Mouse (Mus musculus): Measurements from ENCODE around the gene Dao.

Dao gene

GRCm38 (mm10) chr5:113984025-113984740 lies 19.3 kb upstream of the Dao start:
- DNase-seq = no peak

- no peak for DNase-seq
These were observed 17.8 kb upstream of the Dao start for GRCm38 (mm10) chr5:113985737-113986136.

GRCm38 (mm10) chr5:113986182-113986961 lies 17.1 kb upstream of the Dao start:
- no peak for DNase-seq

- no peak for DNase-seq
These were observed 14.0 kb upstream of the Dao start for GRCm38 (mm10) chr5:113989437-113990024.

GRCm38 (mm10) chr5:113990593-113990992 lies 12.9 kb upstream of the Dao start:
- no peak for DNase-seq

DNA sequence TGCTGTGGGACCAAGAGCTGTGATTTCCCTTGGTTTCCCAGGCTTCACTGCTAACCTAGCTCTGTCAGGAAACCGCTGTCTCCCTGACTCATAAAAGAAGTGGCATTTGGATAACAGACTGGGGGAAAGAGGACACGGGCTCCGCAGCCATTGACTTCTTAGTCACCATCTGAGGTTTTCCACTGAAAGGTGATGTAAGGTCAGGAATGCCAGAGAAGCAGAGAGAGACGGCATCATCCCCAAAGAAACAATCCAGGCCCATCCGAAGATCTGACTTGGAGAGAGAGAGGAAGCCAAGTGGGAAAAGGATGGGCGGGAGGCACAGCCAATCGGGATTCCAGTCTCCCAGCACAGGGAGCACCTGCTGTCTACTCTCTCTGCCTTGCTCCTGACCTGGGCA lies 12.4 kb upstream of the Dao start:
- no peak for DNase-seq

DNA sequence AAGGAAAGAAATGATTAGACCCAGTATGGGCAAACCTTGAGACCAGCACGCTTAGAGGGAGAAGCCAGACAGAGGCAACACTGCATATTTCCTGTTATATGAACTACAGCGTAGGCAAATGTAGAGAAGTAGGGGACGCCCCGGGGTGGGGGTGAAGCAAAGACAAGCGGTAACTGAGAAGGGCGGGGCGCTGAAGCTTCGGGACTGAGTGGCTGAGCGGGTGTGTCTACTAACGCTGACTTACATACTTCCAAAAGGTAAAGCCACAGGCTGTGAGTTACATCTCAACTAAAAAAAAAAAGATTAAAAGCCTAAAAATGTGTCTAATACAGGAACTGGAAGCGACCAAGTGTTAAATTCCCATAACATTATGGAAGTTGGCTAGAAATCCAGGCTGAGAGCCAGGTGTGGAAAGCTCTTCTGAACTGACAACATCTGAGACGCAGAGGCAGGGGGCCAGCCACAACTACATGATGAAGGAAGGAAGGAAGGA lies 11.1 kb upstream of the Dao start:
- no peak for DNase-seq

DNA sequence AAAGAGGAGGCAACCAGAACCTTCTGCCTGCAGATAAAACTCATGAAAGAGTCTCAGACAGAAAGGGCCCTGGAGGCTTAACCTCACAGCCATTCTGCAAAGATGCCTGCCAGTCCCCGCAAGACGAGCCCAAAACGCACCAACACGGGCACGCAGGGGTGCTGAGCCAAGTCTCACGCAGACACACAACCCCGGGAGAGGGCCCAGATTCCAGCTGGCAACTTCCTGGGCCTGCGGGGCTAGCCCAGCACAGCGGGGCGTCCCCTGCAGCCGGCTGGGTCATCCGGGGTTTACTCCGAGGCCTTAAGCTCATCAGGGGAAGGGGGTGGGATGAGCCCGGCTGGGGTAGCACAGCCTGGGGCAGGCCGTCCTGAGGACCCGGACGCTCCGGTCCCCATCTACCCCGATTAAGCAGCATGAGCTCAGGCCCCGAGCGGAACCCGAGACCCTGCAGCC lies 10.4 kb upstream of the Dao start:
- DNase-seq = peak; percentile 65

GRCm38 (mm10) chr5:113993487-113994465 lies 9.7 kb upstream of the Dao start, which contains the start of gene Ssh1:
TSS of gene Ssh1 (minus strand) at chr5:113993894.
- DNase-seq = peak; percentile 89

GRCm38 (mm10) chr5:113996458-113996857 lies 7.0 kb upstream of the Dao start:
- DNase-seq = no peak

DNA sequence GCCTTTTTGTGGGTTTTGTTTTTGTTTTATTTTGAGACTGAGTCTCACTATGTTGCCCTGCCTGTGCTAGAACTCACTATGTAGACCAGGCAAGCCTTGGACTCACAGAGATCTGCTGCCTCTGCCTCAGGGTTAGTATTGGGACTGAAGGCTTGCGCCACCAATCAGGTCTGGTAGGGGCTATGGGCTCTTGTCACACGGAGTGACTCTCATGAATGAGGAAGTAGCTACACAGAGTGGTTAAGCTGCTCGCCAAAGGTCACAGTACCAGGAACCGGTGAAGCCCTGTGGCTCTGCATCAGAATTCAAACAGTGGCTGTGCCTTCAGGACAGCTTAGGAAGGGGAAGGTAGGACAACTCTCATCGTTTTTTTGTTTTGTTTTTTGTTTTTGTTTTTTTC lies 4.1 kb upstream of the Dao start:
- no peak for DNase-seq

GRCm38 (mm10) chr5:114004573-114004972 lies 1.1 kb downstream of the Dao start:
- no peak for DNase-seq

DNA sequence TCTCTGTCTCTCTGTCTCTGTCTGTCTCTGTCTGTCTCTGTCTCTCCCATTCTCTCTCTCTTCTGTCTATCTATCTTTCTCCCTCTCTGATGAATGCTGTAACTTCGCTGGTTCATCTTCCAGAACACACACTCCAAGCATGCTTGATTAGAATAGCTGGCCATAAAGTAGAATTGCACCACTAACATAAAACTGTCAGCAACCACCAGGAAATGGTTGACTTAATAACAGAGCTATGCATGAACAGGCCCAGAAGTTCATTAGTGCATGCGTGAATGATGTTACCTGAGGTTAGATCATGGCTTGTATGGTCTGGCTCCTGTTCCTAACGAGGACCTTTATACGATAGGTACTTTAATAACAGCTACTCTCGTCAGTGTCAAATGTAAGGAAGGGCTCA lies 1.6 kb downstream of the Dao start:
- DNase-seq = no peak

DNA sequence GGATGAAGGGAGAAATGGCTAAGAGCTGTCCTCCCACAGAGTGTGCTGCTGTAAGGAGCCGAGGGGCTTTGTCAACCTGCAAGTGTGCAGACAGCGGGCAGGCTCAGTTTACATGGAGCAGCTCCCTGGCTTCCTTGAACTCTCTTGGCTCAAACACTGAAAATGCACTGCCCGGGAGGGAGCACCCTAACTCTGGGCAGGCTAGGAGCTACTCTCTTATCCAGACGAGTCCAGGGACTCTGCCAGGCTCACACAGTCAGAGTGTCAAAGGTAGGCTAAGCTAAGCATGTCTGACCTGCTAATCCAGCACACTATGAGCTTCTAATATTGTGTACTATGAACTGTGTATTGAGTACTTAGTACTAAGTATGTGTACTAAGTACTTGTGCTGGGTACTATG lies 3.5 kb downstream of the Dao start:
- no peak for DNase-seq

DNA sequence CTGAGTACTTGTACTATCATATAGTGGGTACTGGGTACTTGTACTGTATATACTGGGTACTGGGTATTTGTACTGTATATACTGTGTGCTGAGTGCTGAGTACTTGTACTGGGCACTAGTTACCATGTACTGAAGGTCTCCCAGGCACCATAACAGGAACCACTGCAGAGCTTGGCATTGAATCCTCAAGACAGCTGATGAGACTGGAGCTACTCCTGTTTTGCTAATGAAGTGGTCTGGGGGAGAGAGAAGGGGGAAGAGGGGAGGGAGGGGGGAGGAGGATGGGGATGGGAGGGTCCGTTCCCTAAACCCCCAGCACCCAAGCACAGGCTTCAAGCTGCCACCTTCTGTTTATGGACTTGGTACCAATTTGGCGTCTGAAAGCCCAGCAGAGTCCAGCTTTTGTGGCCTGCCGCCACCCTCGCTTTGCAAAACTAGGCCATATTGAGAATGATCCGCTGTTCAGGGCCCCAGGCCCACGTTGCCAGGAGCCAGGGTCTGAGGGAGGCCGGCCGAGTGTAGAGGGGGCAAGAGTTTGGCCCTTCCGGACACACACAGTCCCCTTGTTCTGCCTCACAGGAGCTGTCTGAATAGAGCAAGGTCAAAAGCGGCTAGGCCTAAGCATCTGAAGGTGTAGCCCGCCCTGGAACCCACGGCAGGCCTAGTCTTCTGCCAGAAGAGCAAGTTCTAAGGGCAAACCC lies 4.4 kb downstream of the Dao start:
- no peak for DNase-seq

DNA sequence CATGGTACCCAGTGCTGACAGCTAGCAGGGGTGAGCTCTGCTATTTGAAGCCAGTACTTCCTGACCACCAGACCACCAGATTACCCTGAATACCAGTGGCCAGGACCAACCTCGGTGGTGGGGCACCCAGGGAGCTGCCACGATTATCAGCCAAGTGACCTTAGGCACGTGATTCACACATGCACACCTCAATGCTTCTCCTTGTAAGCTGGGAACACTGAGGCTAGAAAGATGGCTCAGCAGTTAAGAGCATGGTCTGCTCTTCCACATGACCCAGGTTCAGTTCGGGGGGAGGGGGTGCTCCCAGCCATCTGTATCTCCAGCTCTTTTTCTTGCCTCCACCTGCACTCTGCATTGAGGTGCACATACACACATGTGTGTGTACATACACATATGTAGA lies 5.5 kb downstream of the Dao start:
- DNase-seq = no peak

- DNase-seq = no peak
These were observed 11.6 kb downstream of the Dao start for GRCm38 (mm10) chr5:114015121-114015520.

GRCm38 (mm10) chr5:114024390-114024789 lies 20.9 kb downstream of the Dao start:
- DNase-seq = no peak

DNA sequence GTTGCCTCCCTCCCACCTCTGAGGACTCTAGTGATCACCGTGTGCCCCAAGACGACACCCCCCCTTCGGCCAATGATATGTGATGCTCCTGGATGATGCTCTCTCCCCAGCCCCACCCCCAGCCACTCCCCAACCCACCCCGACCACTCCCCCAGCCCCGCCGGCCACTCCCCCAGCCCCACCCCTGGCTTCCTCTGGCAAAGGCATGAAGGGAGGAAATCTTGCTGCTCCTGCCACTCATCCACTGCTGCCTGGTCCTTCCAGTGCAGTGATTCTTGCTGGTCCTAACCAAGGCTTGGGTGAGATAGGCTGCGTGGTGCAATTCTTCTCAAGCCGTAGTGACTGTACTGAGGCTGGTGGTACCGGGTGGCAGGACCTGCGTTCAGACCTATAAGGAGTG lies 21.4 kb downstream of the Dao start:
- DNase-seq = no peak

- DNase-seq = no peak
These were observed 23.9 kb downstream of the Dao start for GRCm38 (mm10) chr5:114027217-114027944.

DNA sequence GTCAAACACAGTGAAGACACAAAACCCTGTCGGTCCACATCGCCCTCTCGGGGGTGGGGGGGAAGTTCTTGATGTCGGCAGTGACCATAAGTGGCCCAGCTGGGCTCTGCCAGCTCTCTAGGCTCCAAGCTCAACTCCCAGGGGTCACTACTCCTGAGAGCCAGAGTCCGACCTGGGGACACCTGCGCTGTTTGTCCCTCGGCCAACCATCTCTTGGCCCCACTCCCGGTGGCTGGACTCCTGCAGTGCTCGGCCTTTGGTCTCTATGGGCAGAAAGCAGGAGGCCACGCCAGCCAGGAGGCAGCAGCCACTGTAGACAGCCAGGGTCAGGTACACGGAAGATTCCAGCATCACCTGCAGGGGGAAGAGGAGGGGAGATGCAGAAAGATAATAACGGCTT lies 24.6 kb downstream of the Dao start:
- DNase-seq = peak; percentile 65
